ENCODE assay signal across 9 mouse cellular contexts in the genomic region with DNA sequence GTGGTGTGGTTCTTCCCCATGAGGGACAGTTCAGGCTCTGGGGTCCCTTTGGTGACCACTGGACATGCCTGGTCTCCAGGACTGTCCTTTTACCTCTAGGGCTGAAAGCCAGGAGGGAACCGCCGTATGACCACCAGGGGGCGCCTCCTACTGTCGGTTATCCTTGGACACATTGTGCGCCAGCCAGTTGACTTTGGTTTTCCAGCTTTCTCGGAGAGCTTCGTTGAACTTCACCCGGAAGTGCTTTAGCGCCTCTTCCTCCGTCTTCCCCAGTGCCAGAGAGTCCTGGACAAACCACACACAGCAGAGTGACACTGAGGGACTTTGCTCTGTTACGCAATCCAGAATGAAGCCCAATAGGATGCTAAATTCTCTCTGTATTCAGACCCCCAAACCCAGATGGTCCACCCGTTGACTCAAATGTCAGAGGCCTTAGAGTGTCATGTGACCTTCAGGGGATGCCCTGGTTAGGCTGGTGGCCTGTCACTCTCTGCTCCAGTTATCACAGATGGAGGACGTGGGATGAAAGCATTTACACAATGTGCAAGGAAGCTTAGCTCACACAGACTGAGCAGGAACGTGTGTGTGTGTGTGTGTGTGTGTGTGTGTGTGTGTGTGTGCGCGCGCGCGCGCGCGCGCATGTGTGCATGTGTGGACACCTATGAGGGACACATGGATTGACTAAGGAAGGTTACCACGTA. TPM values are rescaled to one million over a fixed set of nuclear protein-coding genes. Genes with fewer than 3 reads are reported as not detected.
DNase-seq lines count a peak whose midpoint lies in the region; ATAC-seq and TF ChIP-seq lines count a peak whose summit lies in the region.
"Had no signal": no experiment of that assay in that cellular context is flagged by ENCODE, and none has a peak within 500 bp of the region (broad histone marks: within the 10 kb centered on the region; RNA-seq: fewer than 3 reads in every experiment).

No protein-coding gene starts in this region.

- H3K9ac ChIP-seq in lung, postnatal 0 days (replicated peaks; ENCODE audit: low read depth), result no peak overlapping the region
- H3K9ac ChIP-seq: heart, embryonic 13.5 days had no signal

- DNase-seq in CD8-positive naive resting alpha-beta T cell, adult 2 months (ENCODE audit: low read depth in 2 of 2, low spot score in 2 of 2), result peak; percentile 61 to 66
- peak; percentile 79 to 85 for DNase-seq in adrenal gland, adult 18-20 months (ENCODE audit: low spot score in 2 of 2)
- DNase-seq in embryo, embryonic 10 days (ENCODE audit: low spot score), result peak; percentile 80
- peak; percentile 49 to 73 for DNase-seq in heart, adult 9 months (ENCODE audit: low spot score in 2 of 2)
- peak; percentile 28 for DNase-seq in large intestine, adult 2 months (ENCODE audit: low read depth, low spot score)
- peak; percentile 69 for DNase-seq in lung, postnatal 0 days (ENCODE audit: low spot score)
- peak; percentile 71 for DNase-seq in right cerebral cortex, adult 18-20 months
- DNase-seq in urinary bladder, postnatal 36 days (ENCODE audit: low spot score in 2 of 2), result peak; percentile 29 to 68

- TF ChIP-seq CTCF in lung, postnatal 0 days (IDR thresholded peaks at IDR 0.05), result peak; percentile 82

- WGBS in large intestine, adult 2 months, result 57% methylated on average over 24 of the region's 24 CpGs
- 62% methylated on average over 24 of the region's 24 CpGs for WGBS in lung, postnatal 0 days

- TF ChIP-seq EP300 in lung, postnatal 0 days (IDR thresholded peaks at IDR 0.05), result no peak

- no peaks in the 10 kb centered on the region for H3K27me3 ChIP-seq in lung, postnatal 0 days (replicated peaks; ENCODE audit: insufficient read depth, low read length)
- H3K27me3 ChIP-seq: heart, embryonic 13.5 days had no signal

- H3K4me2 ChIP-seq in lung, postnatal 0 days (replicated peaks; ENCODE audit: low read depth, low read length), result no peak overlapping the region
- H3K4me2 ChIP-seq: heart, embryonic 13.5 days had no signal

- no peak overlapping the region for H3K27ac ChIP-seq in lung, postnatal 0 days (ENCODE audit: low read length)
- H3K27ac ChIP-seq: heart, embryonic 13.5 days had no signal

- ATAC-seq in lung, postnatal 0 days, result peak; percentile 59

- no peak overlapping the region for H3K4me3 ChIP-seq in lung, postnatal 0 days (ENCODE audit: low read depth, low read length)
- H3K4me3 ChIP-seq: heart, embryonic 13.5 days had no signal

- peaks cover 22% of the 10 kb centered on the region; the same call in 1 of the 2 replicates for H3K36me3 ChIP-seq in lung, postnatal 0 days (ENCODE audit: insufficient read depth, low read length)

- no peaks in the 10 kb centered on the region for H3K4me1 ChIP-seq in lung, postnatal 0 days (ENCODE audit: insufficient read depth, low read depth, low read length)

- no peaks in the 10 kb centered on the region for H3K9me3 ChIP-seq in lung, postnatal 0 days (ENCODE audit: low read length)
- H3K9me3 ChIP-seq: heart, embryonic 13.5 days had no signal

RNA-seq across cellular contexts. Expression of a gene that starts 51.7 kb away (rescaled TPM):
- total RNA-seq in adrenal gland, adult 18-20 months (2021), result 1 to 10 TPM; 3.8 to 6.5 TPM
- polyA plus RNA-seq in large intestine, adult 2 months (2012; rRNA removed), result 11.4 and 15.1 TPM in 2 replicates
- polyA plus RNA-seq in lung, postnatal 0 days (2015; fragmentation: Nextera tagmentation; extraction: Ambion mirVana), result 3.8 and 4.0 TPM in 2 replicates

Comparison
In these comparisons a context has a peak if more than half of its experiments do, and no peak if none do; other contexts are left out.
1. DNase-seq: peak in every context shown above with its lines; median percentile 82 in adrenal gland, adult 18-20 months; 80 in embryo, embryonic 10 days; 71 in right cerebral cortex, adult 18-20 months; 69 in lung, postnatal 0 days; 64 in CD8-positive naive resting alpha-beta T cell, adult 2 months; 61 in heart, adult 9 months; 48 in urinary bladder, postnatal 36 days; 28 in large intestine, adult 2 months.